ENCODE assay signal across 16 mouse cellular contexts in the genomic region with DNA sequence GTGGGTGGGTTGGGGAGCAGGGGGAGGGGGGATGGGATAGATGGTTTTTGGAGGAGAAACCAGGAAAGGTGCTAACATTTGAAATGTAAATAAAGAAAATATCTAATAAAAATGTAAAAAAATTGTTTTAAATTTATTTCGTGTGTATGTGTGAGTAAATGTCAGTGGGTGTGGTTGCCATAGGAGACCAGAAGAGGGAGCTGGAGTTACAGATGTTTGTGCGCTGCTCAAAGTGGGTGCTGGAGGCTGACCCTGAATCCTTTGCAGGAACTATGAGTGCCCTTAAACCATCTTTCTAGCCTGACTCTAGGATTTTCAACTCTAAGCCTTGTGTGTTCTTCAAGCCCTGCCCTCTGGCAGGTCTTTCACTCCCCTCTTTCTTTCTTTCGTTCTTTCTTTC. TPM values are rescaled to one million over a fixed set of nuclear protein-coding genes. Genes with fewer than 3 reads are reported as not detected.
DNase-seq lines count a peak whose midpoint lies in the region; ATAC-seq and TF ChIP-seq lines count a peak whose summit lies in the region.
"Had no signal": no experiment of that assay in that cellular context is flagged by ENCODE, and none has a peak within 500 bp of the region (broad histone marks: within the 10 kb centered on the region; RNA-seq: fewer than 3 reads in every experiment).

No protein-coding gene starts in this region.

- peak; percentile 72 for ATAC-seq in common myeloid progenitor, adult 5-6 weeks (replicated peaks; ENCODE audit: low read depth, poor library complexity, severe bottlenecking)

- WGBS in heart, adult 2 months: 67% methylated on average over 3 of the region's 3 CpGs

- TF ChIP-seq EP300 in heart, adult 2 months (IDR thresholded peaks at IDR 0.05; ENCODE audit: insufficient read depth, low read depth, low read length): no peak

- intact Hi-C loops in heart, adult 2 months (cut with DNase I): loop anchor here (2.0 kb wide), 1 partner anchor 104 kb away; no protein-coding TSS in a partner anchor
- intact Hi-C loops in left cerebral cortex, postnatal 10 days (cut with DNase I): no loop called here

- peak; percentile 56 for TF ChIP-seq CTCF in heart, adult 2 months (IDR thresholded peaks at IDR 0.05)

- DNase-seq in heart, adult 2 months: no peak
- no peak for DNase-seq in heart, postnatal 4 days
- peak; percentile 27 for DNase-seq in thymus, postnatal 0 days (ENCODE audit: low spot score)
- no peak for DNase-seq in thymus, adult 18-20 months
- DNase-seq in embryo, embryonic 10 days (ENCODE audit: low spot score): no peak
- DNase-seq in left cerebral cortex, postnatal 10 days (ENCODE audit: extremely low spot score in 1 of 2, low spot score in 2 of 2): no peak
- no peak for DNase-seq in embryo, embryonic 11 days
- DNase-seq: adrenal gland, adult 8-10 months; gastrocnemius, postnatal 10 days had no signal

- no peaks in the 10 kb centered on the region for H3K36me3 ChIP-seq in heart, adult 2 months (ENCODE audit: control insufficient read depth, insufficient read depth, low read length)
- H3K36me3 ChIP-seq: heart, embryonic 13.5 days; limb, embryonic 15.5 days had no signal

- H3K79me2 ChIP-seq in heart, adult 2 months (replicated peaks; ENCODE audit: control insufficient read depth, insufficient read depth, low read length): no peaks in the 10 kb centered on the region

- H3K27me3 ChIP-seq in heart, adult 2 months (ENCODE audit: control insufficient read depth, insufficient read depth, low read length): no peaks in the 10 kb centered on the region
- H3K27me3 ChIP-seq: limb, embryonic 15.5 days had no signal

- H3K27ac ChIP-seq in heart, adult 2 months: no peak overlapping the region
- H3K27ac ChIP-seq: heart, embryonic 13.5 days; hindbrain, embryonic 14.5 days; limb, embryonic 15.5 days had no signal

- no peaks in the 10 kb centered on the region for H3K4me1 ChIP-seq in heart, adult 2 months (ENCODE audit: control insufficient read depth, insufficient read depth, low read length)
- H3K4me1 ChIP-seq: heart, embryonic 13.5 days; limb, embryonic 15.5 days had no signal

- H3K9ac ChIP-seq in heart, adult 2 months (ENCODE audit: low read depth, low read length): no peak overlapping the region
- H3K9ac ChIP-seq: heart, embryonic 13.5 days; hindbrain, embryonic 14.5 days; limb, embryonic 15.5 days had no signal

- H3K4me3 ChIP-seq in heart, adult 2 months: no peak overlapping the region
- H3K4me3 ChIP-seq: heart, embryonic 13.5 days; limb, embryonic 15.5 days; myocyte had no signal

- no peak for TF ChIP-seq POLR2A in heart, adult 2 months (IDR thresholded peaks at IDR 0.05; ENCODE audit: insufficient read depth, low read depth, low read length)

RNA-seq across cellular contexts. Expression of gene Ovol2, which starts 16.6 kb away (rescaled TPM):
- total RNA-seq in heart, adult 2 months (2021): not detected
- polyA plus RNA-seq in heart, adult 2 months (2012; rRNA removed): 0.14 TPM in 1 of 2 replicates, not detected in the other
- not detected for total RNA-seq in heart, postnatal 4 days (2021)
- polyA plus RNA-seq in thymus, postnatal 0 days (2015; fragmentation: Nextera tagmentation; extraction: Ambion mirVana): 0.13 and 0.31 TPM in 2 replicates
- total RNA-seq in common myeloid progenitor, adult 5-6 weeks (2017): not detected in 2 replicates
- total RNA-seq in left cerebral cortex, postnatal 10 days (2021): 1 to 10 TPM; 3.2 to 6.3 TPM
- total RNA-seq: adrenal gland, adult 8-10 months; gastrocnemius, postnatal 10 days had no signal
- polyA plus RNA-seq: C2C12; hindbrain, embryonic 14.5 days; myocyte had no signal

RNA-seq across cellular contexts. Expression of gene Kat14, which starts 20.3 kb away (rescaled TPM):
- 10 to 100 TPM; 23.7 to 26.8 TPM for total RNA-seq in heart, adult 2 months (2021)
- polyA plus RNA-seq in heart, adult 2 months (2012; rRNA removed): 22.2 and 26.1 TPM in 2 replicates
- 10 to 100 TPM; 28.5 to 29.0 TPM for total RNA-seq in heart, postnatal 4 days (2021)
- 29.0 and 31.5 TPM in 2 replicates for polyA plus RNA-seq in thymus, postnatal 0 days (2015; fragmentation: Nextera tagmentation; extraction: Ambion mirVana)
- 34.7 and 44.2 TPM in 2 replicates for total RNA-seq in common myeloid progenitor, adult 5-6 weeks (2017)
- 10 to 100 TPM; 24.4 to 27.2 TPM for total RNA-seq in left cerebral cortex, postnatal 10 days (2021)

RNA-seq across cellular contexts. Expression of gene Pet117, which starts 20.3 kb away (rescaled TPM):
- 1 to 10 TPM; 8.9 to 9.1 TPM for total RNA-seq in heart, adult 2 months (2021)
- polyA plus RNA-seq in heart, adult 2 months (2012; rRNA removed): not detected in 2 replicates
- 10 to 100 TPM in 1 of 2 experiments, 1 to 10 TPM in 1; 9.3 to 11.7 TPM for total RNA-seq in heart, postnatal 4 days (2021)
- polyA plus RNA-seq in thymus, postnatal 0 days (2015; fragmentation: Nextera tagmentation; extraction: Ambion mirVana): 1.8 and 3.8 TPM in 2 replicates
- total RNA-seq in common myeloid progenitor, adult 5-6 weeks (2017): 19.5 TPM in 1 of 2 replicates, not detected in the other
- 1 to 10 TPM; 5.3 to 5.5 TPM for total RNA-seq in left cerebral cortex, postnatal 10 days (2021)
- polyA plus RNA-seq: kidney, embryonic 14.5 days had no signal
